9 mouse cellular contexts compared by ENCODE assay signal in genomic region chr4:57845541-57846210, GRCm38 (mm10).
DNase-seq lines count a peak whose midpoint lies in the region; ATAC-seq and TF ChIP-seq lines count a peak whose summit lies in the region.
"Had no signal": no experiment of that assay in that cellular context is flagged by ENCODE, and none has a peak within 500 bp of the region (broad histone marks: within the 10 kb centered on the region; RNA-seq: fewer than 3 reads in every experiment).

No protein-coding gene starts in this region.

- H3K4me1 ChIP-seq in spleen, adult 2 months (ENCODE audit: control insufficient read depth, insufficient read depth, insufficient read length) = no peaks in the 10 kb centered on the region; the same call in 1 of the 2 replicates
- peaks cover 12% of the 10 kb centered on the region for H3K4me1 ChIP-seq in forebrain, embryonic 15.5 days
- H3K4me1 ChIP-seq in liver, embryonic 13.5 days (replicated peaks) = peaks cover 7% of the 10 kb centered on the region; the same call in 1 of the 2 replicates

- no peaks in the 10 kb centered on the region for H3K9me3 ChIP-seq in forebrain, embryonic 15.5 days
- no peaks in the 10 kb centered on the region for H3K9me3 ChIP-seq in liver, embryonic 13.5 days (replicated peaks)

- TF ChIP-seq CTCF in spleen, adult 2 months (IDR thresholded peaks at IDR 0.05; ENCODE audit: extremely low read depth, insufficient read depth, insufficient read length, insufficient replicate concordance) = no peak

- H3K36me3 ChIP-seq in spleen, adult 2 months (ENCODE audit: control insufficient read depth, insufficient read depth, low read length) = no peaks in the 10 kb centered on the region; the same call in 1 of the 2 replicates
- no peaks in the 10 kb centered on the region for H3K36me3 ChIP-seq in forebrain, embryonic 15.5 days
- no peaks in the 10 kb centered on the region for H3K36me3 ChIP-seq in liver, embryonic 13.5 days

- WGBS in spleen, adult 2 months = 72% methylated on average over 12 of the region's 12 CpGs
- WGBS in forebrain, embryonic 15.5 days = 21% methylated on average over 12 of the region's 12 CpGs
- WGBS in liver, embryonic 13.5 days (ENCODE audit: insufficient replicate concordance) = 49% methylated on average over 12 of the region's 12 CpGs

- DNase-seq in spleen, adult 2 months (ENCODE audit: low read depth in 1 of 2, low spot score in 2 of 2) = no peak
- no peak for DNase-seq in spleen, postnatal 4 days (ENCODE audit: low spot score in 2 of 2)
- no peak for DNase-seq in liver, embryonic 13.5 days
- no peak for DNase-seq in frontal cortex, postnatal 10 days (ENCODE audit: low spot score in 2 of 2)
- DNase-seq in thymus, postnatal 14 days = no peak
- DNase-seq in layer of hippocampus, adult 11-12 months (ENCODE audit: low spot score) = no peak

- H3K4me3 ChIP-seq in spleen, adult 2 months (ENCODE audit: extremely low read depth, insufficient read depth, insufficient read length) = peak overlapping the region; percentile 44
- peak overlapping the region; percentile 13 for H3K4me3 ChIP-seq in forebrain, embryonic 15.5 days
- H3K4me3 ChIP-seq in liver, embryonic 13.5 days (replicated peaks) = peak overlapping the region; percentile 18

- no peaks in the 10 kb centered on the region for H3K27me3 ChIP-seq in spleen, adult 2 months (ENCODE audit: control insufficient read depth, insufficient read depth, low read length)
- H3K27me3 ChIP-seq in forebrain, embryonic 15.5 days = no peaks in the 10 kb centered on the region
- H3K27me3 ChIP-seq in liver, embryonic 13.5 days = no peaks in the 10 kb centered on the region

- TF ChIP-seq POLR2A in spleen, adult 2 months (IDR thresholded peaks at IDR 0.05; ENCODE audit: low read depth, low read length) = no peak

- ATAC-seq in forebrain, embryonic 15.5 days (replicated peaks) = no peak
- no peak for ATAC-seq in liver, embryonic 13.5 days (ENCODE audit: low read depth)
- no peak for ATAC-seq in erythroid progenitor cell, adult 5-6 weeks (replicated peaks; ENCODE audit: low FRiP score, poor library complexity, severe bottlenecking)

- 0 out of 2 replicates have a peak overlapping the region, but pooled peaks have one; percentile 8 for H3K9ac ChIP-seq in forebrain, embryonic 15.5 days (replicated peaks)
- H3K9ac ChIP-seq in liver, embryonic 13.5 days = peak overlapping the region; percentile 31; the same call in 1 of the 2 replicates

- H3K4me2 ChIP-seq in forebrain, embryonic 15.5 days (replicated peaks) = peak overlapping the region; percentile 19
- peak overlapping the region; percentile 33 for H3K4me2 ChIP-seq in liver, embryonic 13.5 days

- peak overlapping the region; percentile 62 for H3K27ac ChIP-seq in spleen, adult 2 months (ENCODE audit: insufficient read depth, low read length)
- 0 out of 2 replicates have a peak overlapping the region, but pooled peaks have one; percentile 11 for H3K27ac ChIP-seq in forebrain, embryonic 15.5 days (replicated peaks)
- H3K27ac ChIP-seq in liver, embryonic 13.5 days = peak overlapping the region; percentile 51
- H3K27ac ChIP-seq: macrophage had no signal

Comparison
In these comparisons a context has a peak if more than half of its experiments do, and no peak if none do; other contexts are left out.
1. H3K27ac ChIP-seq: peak in every context shown above with its lines; median percentile 62 in spleen, adult 2 months; 51 in liver, embryonic 13.5 days; 11 in forebrain, embryonic 15.5 days.